Mouse (Mus musculus) spleen, adult 2 months (tissue): Measurements from ENCODE around the gene Dcst1.

Source experiments
- CTCF ChIP-seq: fragments of 200-500 bp; IDR thresholded peaks from 2 replicates; pipeline ENCODE4 v1.5.1; 2011; ENCODE audit warnings: mild to moderate bottlenecking, inconsistent platforms; ENCODE audit not compliant: insufficient read depth, insufficient read length, insufficient replicate concordance; ENCODE audit errors: extremely low read depth
- POLR2A ChIP-seq: fragments of 200-500 bp; IDR thresholded peaks from 2 replicates; pipeline ENCODE4 v1.6.1; 2011; ENCODE audit warnings: low read depth, low read length, inconsistent platforms

GRCm38 (mm10) chr3:89316833-89317232 is 48.2 kb downstream of the Dcst1 start:
- TF ChIP-seq POLR2A, result no peak
- TF ChIP-seq CTCF, result peak; percentile 80; the same call in 1 of the 2 replicates
